Mouse (Mus musculus) cerebellum, adult 11 months (tissue): ENCODE measurements around the gene Olfr319.
"Not testable (repeated sequence)": the region's sequence is repeated elsewhere in the genome, so short reads cannot be mapped to it uniquely, and the experiment has no call there.

Experiments used
- DNase-seq: peaks from one replicate; pipeline ENCODE4 v3.0.0; 2022

The Olfr319 gene

DNA sequence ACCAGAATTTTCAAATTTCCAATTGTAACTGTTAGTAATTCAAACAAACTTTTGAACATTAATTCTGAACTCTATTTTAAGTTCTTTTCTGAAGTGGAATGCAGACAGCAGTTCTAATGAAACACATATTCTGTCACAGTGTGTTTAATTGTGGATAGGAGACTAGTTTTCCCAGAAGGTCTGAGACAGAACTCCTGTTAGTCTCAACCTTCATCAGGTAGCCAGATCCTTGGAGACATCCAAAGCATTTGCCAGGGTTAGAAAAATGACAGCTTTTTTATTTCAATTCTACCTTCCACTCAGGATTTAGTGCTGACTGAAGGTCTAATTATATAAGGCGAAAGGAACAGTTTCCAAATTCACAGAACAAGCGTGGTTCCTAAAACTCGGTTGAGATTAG, at the start of gene Olfr319:
Olfr319 (plus strand) TSS at position 301 of the 400 bp plus-strand sequence.
- no peak for DNase-seq

DNA sequence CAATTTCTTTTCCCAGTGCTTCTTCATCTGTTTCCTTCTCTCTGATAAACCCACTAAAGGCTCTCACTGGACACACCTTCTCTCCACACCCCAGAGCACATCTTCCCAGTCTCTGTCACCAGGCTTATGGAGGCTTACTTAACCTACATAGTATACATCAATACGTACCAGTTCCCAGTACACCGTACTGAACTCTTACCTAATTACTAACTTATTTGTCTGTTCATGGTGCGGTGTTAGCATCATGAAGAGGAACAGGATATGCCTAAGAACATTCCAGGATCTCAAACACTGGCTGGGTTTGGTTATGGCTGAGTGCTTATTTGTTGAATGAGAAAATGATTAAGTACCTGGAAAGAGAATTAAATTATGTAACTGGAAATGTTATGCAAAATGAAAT, 43.8 kb upstream of the Olfr319 start:
- DNase-seq, result no peak

DNA sequence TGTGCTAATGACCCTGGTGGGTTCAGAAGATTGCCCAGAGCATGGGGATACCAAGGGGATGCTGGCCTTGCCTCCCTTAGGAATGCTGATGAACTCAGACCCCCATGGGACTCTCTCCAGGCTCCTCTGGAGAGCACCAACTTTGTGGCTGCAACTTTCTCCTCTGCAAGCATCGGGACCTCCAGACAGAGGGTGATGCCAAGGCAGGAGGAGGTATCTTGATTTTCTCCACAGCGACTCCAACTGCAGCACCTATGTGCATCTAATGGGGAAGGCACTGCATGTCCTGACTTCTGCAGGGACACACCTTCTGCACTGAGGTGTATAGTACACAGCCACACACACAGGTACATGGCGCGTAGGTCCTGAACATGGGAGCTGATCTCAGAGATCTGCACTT, 40.4 kb upstream of the Olfr319 start, which contains the start of gene Olfr322:
Olfr322 (plus strand) TSS at position 187 of the 400 bp plus-strand sequence.
- DNase-seq, result no peak

GRCm38 (mm10) chr11:58669252-58669651, 29.7 kb upstream of the Olfr319 start:
- DNase-seq, result no peak

DNA sequence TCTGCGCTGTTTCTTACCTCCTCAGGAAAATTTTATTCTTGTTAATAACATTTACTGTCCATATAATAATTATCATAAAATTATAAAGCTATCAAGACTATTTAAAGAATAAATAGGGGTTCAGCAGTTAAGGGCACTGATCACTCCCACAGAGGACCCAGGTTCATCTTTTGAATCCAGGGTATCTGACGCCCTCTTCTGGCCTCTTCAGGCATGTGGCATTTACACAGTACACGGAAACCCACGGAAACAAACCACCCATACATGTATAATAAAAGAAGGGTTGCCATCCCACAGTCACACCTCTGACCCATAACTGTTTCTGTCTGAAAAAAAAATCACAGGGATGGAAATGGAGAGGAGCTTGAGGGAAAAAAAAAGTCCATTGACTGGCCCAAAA, 27.1 kb upstream of the Olfr319 start:
- DNase-seq, result no peak

DNA sequence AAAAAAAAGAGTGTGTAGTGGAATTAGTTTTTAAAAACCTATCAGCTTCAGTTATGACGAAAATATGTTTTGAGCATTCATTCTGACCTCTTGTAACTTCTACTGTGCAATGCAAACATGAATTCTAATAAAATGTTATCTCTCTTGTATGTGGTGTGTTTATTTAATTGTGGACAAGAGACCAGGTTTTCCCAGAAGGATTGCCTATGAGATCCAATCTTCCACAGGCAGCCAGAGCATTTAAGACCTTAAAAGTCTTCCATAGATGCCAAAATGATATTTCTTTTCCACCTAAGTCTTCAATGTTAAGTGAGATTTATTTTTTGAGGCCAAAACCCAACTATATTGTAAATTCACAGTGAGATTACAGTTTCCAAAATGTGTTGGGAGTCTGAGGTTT, 18.2 kb upstream of the Olfr319 start, which contains the start of gene Olfr320:
Olfr320 (plus strand) TSS at position 301 of the 400 bp plus-strand sequence.
- no peak for DNase-seq

- DNase-seq, result no peak
Observed at GRCm38 (mm10) chr11:58709086-58709485, 10.1 kb downstream of the Olfr319 start.

DNA sequence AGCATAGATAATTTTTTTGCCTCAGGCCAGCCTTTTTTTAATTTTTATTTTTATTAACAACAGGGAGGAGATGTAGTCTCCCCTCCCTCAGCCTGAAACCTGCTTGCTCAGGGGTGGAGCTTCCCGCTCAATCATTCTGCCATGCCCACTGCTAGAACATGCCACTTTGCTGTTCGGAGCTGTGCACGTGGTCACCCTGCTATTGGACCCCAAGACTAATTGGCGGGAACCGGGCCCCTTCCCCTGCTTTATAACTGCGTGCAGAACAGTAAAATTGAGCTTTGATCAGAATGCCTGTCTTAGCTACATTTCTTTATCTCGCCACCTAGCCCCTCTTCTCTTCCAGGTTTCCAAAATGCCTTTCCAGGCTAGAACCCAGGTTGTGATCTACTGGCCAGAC, 18.8 kb downstream of the Olfr319 start:
- DNase-seq, result not testable (repeated sequence)

- no peak for DNase-seq
Observed at GRCm38 (mm10) chr11:58719701-58720100, 20.7 kb downstream of the Olfr319 start.

GRCm38 (mm10) chr11:58723914-58724313, 25.0 kb downstream of the Olfr319 start, which contains the start of gene Olfr318:
Gene Olfr318 (minus strand): TSS chr11:58724014.
- DNase-seq, result no peak

GRCm38 (mm10) chr11:58727896-58728650, 29.1 kb downstream of the Olfr319 start:
- DNase-seq, result not testable (repeated sequence)

DNA sequence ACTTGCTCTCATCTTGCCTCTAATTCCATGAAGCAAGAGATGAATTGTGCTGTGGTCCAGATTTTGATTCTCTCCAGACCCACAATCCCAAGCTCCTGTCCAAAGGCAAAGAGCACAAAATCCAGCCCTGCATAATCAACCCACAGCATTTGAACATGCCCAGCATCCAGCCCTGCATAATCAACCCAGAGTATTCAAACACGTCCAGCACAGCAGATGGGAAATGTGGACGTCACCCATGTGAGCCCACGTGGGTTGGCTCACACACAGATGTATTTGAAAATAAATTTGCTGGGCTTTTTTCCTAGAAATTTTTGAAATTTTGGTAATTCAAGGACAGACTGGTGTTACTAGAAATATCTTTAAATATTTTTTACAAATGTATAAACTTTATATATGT, 34.4 kb downstream of the Olfr319 start:
- DNase-seq, result no peak

DNA sequence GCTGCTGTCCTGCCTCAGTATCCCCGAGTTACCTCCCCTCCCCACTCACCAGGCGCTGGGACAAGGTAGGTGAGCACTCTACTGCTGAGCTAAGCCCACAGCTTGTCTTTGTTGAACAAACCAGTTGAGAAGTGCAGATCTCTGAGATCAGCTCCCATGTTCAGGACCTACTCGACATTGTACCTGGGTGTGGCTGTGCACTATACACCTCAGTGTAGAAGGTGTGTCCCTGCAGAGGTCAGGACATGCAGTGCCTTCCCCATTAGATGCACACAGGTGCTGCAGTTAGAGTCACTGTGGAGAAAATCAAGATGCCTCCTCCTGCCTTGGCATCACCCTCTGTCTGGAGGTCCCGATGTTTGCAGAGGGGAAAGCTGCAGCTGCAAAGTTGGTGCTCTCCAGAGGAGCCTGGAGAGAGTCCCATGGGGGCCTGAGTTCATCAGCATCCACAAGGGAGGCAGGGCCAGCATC, 39.9 kb downstream of the Olfr319 start, which contains the start of gene Olfr317:
Olfr317 (minus strand) TSS at position 421 of the 471 bp plus-strand sequence.
- DNase-seq, result no peak

DNA sequence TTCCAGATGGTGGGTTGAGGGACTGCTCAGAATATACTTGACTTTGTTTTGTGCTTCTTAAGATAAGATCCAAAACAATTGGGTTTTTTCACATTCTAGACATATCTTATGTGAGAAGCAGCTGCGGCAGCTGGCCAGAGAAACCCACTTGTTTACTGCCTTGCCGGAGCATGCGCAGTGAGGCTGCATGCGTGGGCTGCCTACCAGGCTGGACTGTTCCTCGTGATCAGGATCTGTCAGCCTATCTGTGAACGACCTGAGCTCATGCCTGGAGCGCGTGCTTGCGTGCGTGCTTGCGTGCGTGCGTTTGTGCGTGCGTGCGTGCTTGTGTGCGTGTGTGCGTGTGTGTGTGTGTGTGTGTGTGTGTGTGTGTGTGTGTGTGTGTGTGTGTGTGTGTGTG, 52.1 kb downstream of the Olfr319 start:
- DNase-seq, result not testable (repeated sequence)

- no peak for DNase-seq
Observed at GRCm38 (mm10) chr11:58752434-58752833, 53.5 kb downstream of the Olfr319 start, which contains the start of gene Olfr316. Gene Olfr316 (plus strand): TSS chr11:58752734.
